Mouse (Mus musculus): ENCODE data around the gene Rnase13. TPM values are rescaled to one million over a fixed set of nuclear protein-coding genes. Genes with fewer than 3 reads are reported as not detected.

The Rnase13 gene
- polyA plus RNA-seq, 1 experiment = not detected

GRCm38 (mm10) chr14:51906102-51906501 lies 16.5 kb downstream of the Rnase13 start:
- Histone ChIP-seq H3K4me3 (no peak overlapping the region), H3K36me3 (ENCODE audit: control insufficient read depth, insufficient read depth) (no peaks in the 10 kb centered on the region), H3ac (ENCODE audit: control insufficient read depth, insufficient read length) (no peak overlapping the region), H3K27me3 (ENCODE audit: control insufficient read depth, insufficient read depth, insufficient read length) (no peaks in the 10 kb centered on the region), H3K79me2 (ENCODE audit: control insufficient read depth, insufficient read depth) (no peaks in the 10 kb centered on the region), H3K4me2 (ENCODE audit: low read depth) (no peak overlapping the region)
- TF ChIP-seq SRF (IDR thresholded peaks at IDR 0.05; ENCODE audit: control insufficient read depth, insufficient read length, low read depth) = no peak
- TF ChIP-seq POLR2AphosphoS2 (IDR thresholded peaks at IDR 0.05; ENCODE audit: insufficient read length, low read depth) = no peak
- no peak for TF ChIP-seq MYOG (IDR thresholded peaks at IDR 0.05; ENCODE audit: control insufficient read depth in 1 of 3, insufficient read depth in 1 of 3, insufficient read length in 2 of 3, low read depth in 2 of 3)
- TF ChIP-seq POLR2A (IDR thresholded peaks at IDR 0.05; ENCODE audit: insufficient read length, low read depth) = no peak
- no peak for TF ChIP-seq USF1 (IDR thresholded peaks at IDR 0.05; ENCODE audit: low read depth)
- no peak for TF ChIP-seq TCF3 (IDR thresholded peaks at IDR 0.05; ENCODE audit: insufficient read length, low read depth)
- TF ChIP-seq REST (IDR thresholded peaks at IDR 0.05; ENCODE audit: insufficient read depth, insufficient read length) = no peak
- no peak for TF ChIP-seq MAX (IDR thresholded peaks at IDR 0.05; ENCODE audit: low read depth)
- TF ChIP-seq TCF12 (IDR thresholded peaks at IDR 0.05; ENCODE audit: insufficient read depth, poor library complexity, severe bottlenecking) = no peak
- no peak for TF ChIP-seq E2F4 (IDR thresholded peaks at IDR 0.05; ENCODE audit: insufficient read depth)
- no peak for TF ChIP-seq MYOD1 (IDR thresholded peaks at IDR 0.05; ENCODE audit: control insufficient read depth in 1 of 3, insufficient read length in 2 of 3, low read depth in 2 of 3)
- no peak for TF ChIP-seq CEBPB (IDR thresholded peaks at IDR 0.05; ENCODE audit: insufficient read depth, poor library complexity, severe bottlenecking)

GRCm38 (mm10) chr14:51904706-51905105 lies 17.9 kb downstream of the Rnase13 start:
- no peak for TF ChIP-seq TCF12 (IDR thresholded peaks at IDR 0.05; ENCODE audit: insufficient read depth, poor library complexity, severe bottlenecking)
- no peak for TF ChIP-seq MAX (IDR thresholded peaks at IDR 0.05; ENCODE audit: low read depth)
- no peak for TF ChIP-seq SRF (IDR thresholded peaks at IDR 0.05; ENCODE audit: control insufficient read depth, insufficient read length, low read depth)
- no peak for TF ChIP-seq MYOG (IDR thresholded peaks at IDR 0.05; ENCODE audit: control insufficient read depth in 1 of 3, insufficient read depth in 1 of 3, insufficient read length in 2 of 3, low read depth in 2 of 3)
- no peak for TF ChIP-seq POLR2AphosphoS2 (IDR thresholded peaks at IDR 0.05; ENCODE audit: insufficient read length, low read depth)
- TF ChIP-seq REST (IDR thresholded peaks at IDR 0.05; ENCODE audit: insufficient read depth, insufficient read length) = no peak
- TF ChIP-seq POLR2A (IDR thresholded peaks at IDR 0.05; ENCODE audit: insufficient read length, low read depth) = no peak
- no peak for TF ChIP-seq MYOD1 (IDR thresholded peaks at IDR 0.05; ENCODE audit: control insufficient read depth in 1 of 3, insufficient read length in 2 of 3, low read depth in 2 of 3)
- no peak for TF ChIP-seq CEBPB (IDR thresholded peaks at IDR 0.05; ENCODE audit: insufficient read depth, poor library complexity, severe bottlenecking)
- TF ChIP-seq USF1 (IDR thresholded peaks at IDR 0.05; ENCODE audit: low read depth) = no peak
- Histone ChIP-seq H3K27me3 (ENCODE audit: control insufficient read depth, insufficient read depth, insufficient read length) (no peaks in the 10 kb centered on the region), H3ac (ENCODE audit: control insufficient read depth, insufficient read length) (no peak overlapping the region), H3K4me3 (no peak overlapping the region), H3K79me2 (ENCODE audit: control insufficient read depth, insufficient read depth) (no peaks in the 10 kb centered on the region), H3K4me2 (ENCODE audit: low read depth) (no peak overlapping the region), H3K36me3 (ENCODE audit: control insufficient read depth, insufficient read depth) (no peaks in the 10 kb centered on the region)

GRCm38 (mm10) chr14:51903782-51904181 lies 18.8 kb downstream of the Rnase13 start:
- H3K4me2 ChIP-seq (ENCODE audit: low read depth) = no peak overlapping the region
- TF ChIP-seq E2F4 (IDR thresholded peaks at IDR 0.05; ENCODE audit: insufficient read depth) = no peak
- TF ChIP-seq REST (IDR thresholded peaks at IDR 0.05; ENCODE audit: insufficient read depth, insufficient read length) = no peak
- TF ChIP-seq POLR2AphosphoS2 (IDR thresholded peaks at IDR 0.05; ENCODE audit: insufficient read length, low read depth) = no peak
- TF ChIP-seq SRF (IDR thresholded peaks at IDR 0.05; ENCODE audit: control insufficient read depth, insufficient read length, low read depth) = no peak
- no peak for TF ChIP-seq USF1 (IDR thresholded peaks at IDR 0.05; ENCODE audit: low read depth)
- TF ChIP-seq MYOG (IDR thresholded peaks at IDR 0.05; ENCODE audit: control insufficient read depth in 1 of 3, insufficient read depth in 1 of 3, insufficient read length in 2 of 3, low read depth in 2 of 3) = no peak
- no peak overlapping the region for H3K4me3 ChIP-seq
- H3ac ChIP-seq (ENCODE audit: control insufficient read depth, insufficient read length) = no peak overlapping the region
- H3K79me2 ChIP-seq (ENCODE audit: control insufficient read depth, insufficient read depth) = no peaks in the 10 kb centered on the region
- H3K27me3 ChIP-seq (ENCODE audit: control insufficient read depth, insufficient read depth, insufficient read length) = no peaks in the 10 kb centered on the region
- no peaks in the 10 kb centered on the region for H3K36me3 ChIP-seq (ENCODE audit: control insufficient read depth, insufficient read depth)

- no peak overlapping the region for H3K4me2 ChIP-seq (ENCODE audit: low read depth)
- H3K36me3 ChIP-seq (ENCODE audit: control insufficient read depth, insufficient read depth) = no peaks in the 10 kb centered on the region
- H3K4me3 ChIP-seq = no peak overlapping the region
- H3K79me2 ChIP-seq (ENCODE audit: control insufficient read depth, insufficient read depth) = no peaks in the 10 kb centered on the region
- no peak for TF ChIP-seq E2F4 (IDR thresholded peaks at IDR 0.05; ENCODE audit: insufficient read depth)
- TF ChIP-seq MAX (IDR thresholded peaks at IDR 0.05; ENCODE audit: low read depth) = no peak
- no peak for TF ChIP-seq REST (IDR thresholded peaks at IDR 0.05; ENCODE audit: insufficient read depth, insufficient read length)
- no peak for TF ChIP-seq MYOG (IDR thresholded peaks at IDR 0.05; ENCODE audit: control insufficient read depth in 1 of 3, insufficient read depth in 1 of 3, insufficient read length in 2 of 3, low read depth in 2 of 3)
- no peak for TF ChIP-seq TCF3 (IDR thresholded peaks at IDR 0.05; ENCODE audit: insufficient read length, low read depth)
- no peak for TF ChIP-seq POLR2A (IDR thresholded peaks at IDR 0.05; ENCODE audit: insufficient read length, low read depth)
- TF ChIP-seq MYOD1 (IDR thresholded peaks at IDR 0.05; ENCODE audit: control insufficient read depth in 1 of 3, insufficient read length in 2 of 3, low read depth in 2 of 3) = no peak
- TF ChIP-seq USF1 (IDR thresholded peaks at IDR 0.05; ENCODE audit: low read depth) = no peak
- TF ChIP-seq POLR2AphosphoS2 (IDR thresholded peaks at IDR 0.05; ENCODE audit: insufficient read length, low read depth) = no peak
- no peak for TF ChIP-seq TCF12 (IDR thresholded peaks at IDR 0.05; ENCODE audit: insufficient read depth, poor library complexity, severe bottlenecking)
- TF ChIP-seq SRF (IDR thresholded peaks at IDR 0.05; ENCODE audit: control insufficient read depth, insufficient read length, low read depth) = no peak
- no peak for TF ChIP-seq CEBPB (IDR thresholded peaks at IDR 0.05; ENCODE audit: insufficient read depth, poor library complexity, severe bottlenecking)
- H3ac ChIP-seq (ENCODE audit: control insufficient read depth, insufficient read length) = no peak overlapping the region
- no peaks in the 10 kb centered on the region for H3K27me3 ChIP-seq (ENCODE audit: control insufficient read depth, insufficient read depth, insufficient read length)
Measured at GRCm38 (mm10) chr14:51902806-51903710, 19.5 kb downstream of the Rnase13 start.
